Mouse (Mus musculus) liver, embryonic 14.5 days (tissue): Measurements from ENCODE around the gene Abcb5. TPM values are rescaled to one million over a fixed set of nuclear protein-coding genes. Genes with fewer than 3 reads are reported as not detected.

Experiments used
- ATAC-seq: fragments of 200-750 bp; cut with Nextera tagmentation; 2 replicates; pipeline ENCODE4 v1.8.0; 2017; ENCODE audit warnings: moderate number of reproducible peaks, mild to moderate bottlenecking, moderate library complexity; ENCODE audit not compliant: insufficient read depth
- DNase-seq, 3 experiments: peaks; one replicate each; pipeline ENCODE4 v3.0.0-alpha.2; 2012 to 2013; ENCODE audit warnings: low read depth in 3 of 3, low spot score in 3 of 3
- H3K27ac ChIP-seq: fragments of 300-500 bp; sonication (generic); 2 replicates; pipeline ENCODE4 v1.5.1; 2014; ENCODE audit warnings: moderate library complexity, mild to moderate bottlenecking, control low read depth, inconsistent platforms
- H3K27me3 ChIP-seq: fragments of 300-500 bp; sonication (generic); 2 replicates; pipeline ENCODE4 v1.6.1; 2014; ENCODE audit warnings: mild to moderate bottlenecking, low read length, moderate library complexity; ENCODE audit not compliant: control insufficient read depth, insufficient read depth
- H3K36me3 ChIP-seq: fragments of 300-500 bp; sonication (generic); replicated peaks from 2 replicates; pipeline ENCODE4 v1.6.1; 2014; ENCODE audit warnings: low read depth; ENCODE audit not compliant: control insufficient read depth, insufficient read depth
- H3K4me1 ChIP-seq, 2 experiments: fragments of 200-500 bp in 1 of 2; fragments of 300-500 bp in 1 of 2; sonication (generic) in 1 of 2; replicated peaks; 2 replicates each; pipeline ENCODE4 v1.6.1; 2012 to 2014; ENCODE audit warnings: antibody characterized with exemption in 1 of 2, inconsistent platforms in 1 of 2, low read length in 1 of 2; ENCODE audit not compliant: control insufficient read depth in 2 of 2, insufficient read depth in 2 of 2
- H3K4me2 ChIP-seq: fragments of 300-500 bp; sonication (generic); 2 replicates; pipeline ENCODE4 v1.6.1; 2014; ENCODE audit warnings: low read depth, mild to moderate bottlenecking, control low read depth, moderate library complexity
- H3K4me3 ChIP-seq, 2 experiments: fragments of 200-500 bp in 1 of 2; fragments of 300-500 bp in 1 of 2; sonication (generic) in 1 of 2; 2 replicates each; pipeline ENCODE4 v1.5.1; 2012 to 2014; ENCODE audit warnings: low read depth in 2 of 2, low read length in 2 of 2, mild to moderate bottlenecking in 2 of 2, control low read depth in 1 of 2, inconsistent platforms in 1 of 2, moderate library complexity in 1 of 2; ENCODE audit not compliant: insufficient read depth in 1 of 2
- H3K9ac ChIP-seq: fragments of 300-500 bp; sonication (generic); replicated peaks from 2 replicates; pipeline ENCODE4 v1.6.1; 2014; ENCODE audit warnings: mild to moderate bottlenecking, control low read depth, moderate library complexity
- H3K9me3 ChIP-seq: fragments of 300-500 bp; sonication (generic); 2 replicates; pipeline ENCODE4 v1.6.1; 2016; ENCODE audit warnings: low read length, mixed read lengths; ENCODE audit not compliant: control insufficient read depth
- CTCF ChIP-seq: IDR thresholded peaks from 2 replicates; pipeline ENCODE4 v1.5.1; 2016; ENCODE audit warnings: antibody characterized with exemption, low read depth, control low read depth
- EP300 ChIP-seq: IDR thresholded peaks from 2 replicates; pipeline ENCODE4 v1.6.1; 2016; ENCODE audit warnings: antibody characterized with exemption, low read depth
- WGBS: fragments of 180-500 bp; shearing (Covaris S2); extraction: QIAGEN DNeasy Blood & Tissue Kit; methylation state at CpG from one replicate; pipeline ENCODE4 v1.1.7; 2014; ENCODE audit not compliant: insufficient replicate concordance; 5-methylcytosine and 5-hydroxymethylcytosine counted together
- polyA plus RNA-seq, 2 experiments: library from polyadenylated mRNA; depleted of rRNA in 1 of 2; stranded (reverse) in 1 of 2; unstranded in 1 of 2; fragments of >200 nt; fragmentation: Nextera tagmentation in 1 of 2; extraction: Ambion mirVana in 1 of 2; gene quantifications; 2 replicates each; pipeline versions ENCODE4 v1.2.1 to v1.2.3; 2012 to 2014

Gene Abcb5
- polyA plus RNA-seq, 2 experiments, result not detected

GRCm38 (mm10) chr12:118902249-118902648, 64.0 kb downstream of the Abcb5 start:
- Histone ChIP-seq H3K27ac (no peak overlapping the region), H3K36me3 (no peaks in the 10 kb centered on the region), H3K4me1 (no peaks in the 10 kb centered on the region), H3K9ac (no peak overlapping the region), H3K4me2 (no peak overlapping the region), H3K9me3 (no peaks in the 10 kb centered on the region), H3K4me3 (no peak overlapping the region), H3K27me3 (no peaks in the 10 kb centered on the region)
- no peak for ATAC-seq
- WGBS, result 46% methylated on average over 5 of the region's 5 CpGs
- TF ChIP-seq EP300 (no peak), CTCF (no peak)
- no peak for DNase-seq

DNA sequence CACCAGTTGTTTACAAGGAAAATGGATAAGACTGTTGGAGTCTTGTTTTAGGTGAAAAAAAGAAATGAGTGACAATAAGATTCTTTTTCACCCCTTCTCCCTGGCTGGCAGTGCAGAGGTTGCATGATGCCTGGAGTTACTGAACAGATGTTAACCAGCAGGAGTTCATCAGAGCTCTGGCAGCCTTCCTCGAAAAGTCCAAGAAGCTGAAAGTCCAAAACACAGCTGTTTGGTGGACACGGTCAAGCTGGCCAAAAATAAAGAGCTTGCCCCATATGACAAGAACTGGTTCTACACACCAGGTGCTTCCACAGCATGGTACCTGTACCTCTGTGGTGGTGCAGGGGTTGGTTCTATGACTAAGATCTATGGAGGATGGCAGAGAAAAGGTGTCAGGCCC, 78.3 kb downstream of the Abcb5 start:
- WGBS, result 64% methylated on average over 2 of the region's 2 CpGs
- no peak overlapping the region for H3K27ac ChIP-seq
- H3K4me1 ChIP-seq, result no peaks in the 10 kb centered on the region
- H3K27me3 ChIP-seq, result no peaks in the 10 kb centered on the region
- ATAC-seq (no peak), DNase-seq (no peak)
- H3K4me2 ChIP-seq, result no peak overlapping the region
- no peaks in the 10 kb centered on the region for H3K9me3 ChIP-seq
- TF ChIP-seq CTCF (no peak), EP300 (no peak)
- H3K4me3 ChIP-seq, result no peak overlapping the region
- no peak overlapping the region for H3K9ac ChIP-seq
- H3K36me3 ChIP-seq, result no peaks in the 10 kb centered on the region

DNA sequence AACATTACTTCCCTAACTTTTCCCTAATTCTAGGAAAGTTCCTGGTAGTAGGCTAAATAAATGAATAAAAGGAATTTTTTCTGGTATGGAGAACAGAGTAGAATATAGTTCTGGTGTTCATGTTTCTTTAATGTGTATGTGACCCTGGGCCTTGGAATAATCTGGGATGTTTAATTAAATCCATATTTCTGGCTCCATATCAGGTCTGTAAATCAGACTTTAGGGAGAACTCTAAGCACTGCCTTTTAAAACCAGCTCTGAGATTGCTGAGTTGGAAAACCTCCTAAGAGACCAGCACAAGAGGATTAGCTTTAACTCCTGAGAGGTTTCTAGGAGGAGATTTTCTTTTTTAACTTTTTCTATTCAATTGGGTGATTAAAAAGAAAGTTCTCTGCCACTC, 83.4 kb downstream of the Abcb5 start:
- H3K27me3 ChIP-seq, result no peaks in the 10 kb centered on the region
- TF ChIP-seq CTCF (no peak), EP300 (no peak)
- H3K27ac ChIP-seq, result no peak overlapping the region
- H3K36me3 ChIP-seq, result no peaks in the 10 kb centered on the region
- no peak for ATAC-seq
- H3K9ac ChIP-seq, result no peak overlapping the region
- H3K9me3 ChIP-seq, result no peaks in the 10 kb centered on the region
- no peak overlapping the region for H3K4me3 ChIP-seq
- no peak for DNase-seq
- H3K4me1 ChIP-seq, result no peaks in the 10 kb centered on the region
- no peak overlapping the region for H3K4me2 ChIP-seq

GRCm38 (mm10) chr12:118872673-118873072, 93.5 kb downstream of the Abcb5 start:
- TF ChIP-seq CTCF, result no peak
- TF ChIP-seq EP300, result no peak
- Histone ChIP-seq H3K4me1 (no peaks in the 10 kb centered on the region), H3K9ac (no peak overlapping the region), H3K4me3 (no peak overlapping the region), H3K27me3 (no peaks in the 10 kb centered on the region), H3K4me2 (no peak overlapping the region), H3K27ac (no peak overlapping the region), H3K36me3 (no peaks in the 10 kb centered on the region), H3K9me3 (no peaks in the 10 kb centered on the region)
- no peak for ATAC-seq
- WGBS, result 58% methylated on average over 8 of the region's 8 CpGs
- no peak for DNase-seq

- Histone ChIP-seq H3K4me1 (no peaks in the 10 kb centered on the region), H3K27me3 (peaks cover 46% of the 10 kb centered on the region), H3K9me3 (no peaks in the 10 kb centered on the region), H3K9ac (no peak overlapping the region), H3K4me2 (no peak overlapping the region), H3K27ac (no peak overlapping the region), H3K36me3 (no peaks in the 10 kb centered on the region), H3K4me3 (no peak overlapping the region)
- ATAC-seq (no peak), DNase-seq (no peak)
- 3% methylated on average over 7 of the region's 7 CpGs for WGBS
- TF ChIP-seq CTCF (no peak), EP300 (no peak)
These were observed 110.1 kb downstream of the Abcb5 start for GRCm38 (mm10) chr12:118856151-118856550.
